Mouse (Mus musculus) neural tube, embryonic 14.5 days (tissue): ENCODE data around the gene Tigd2. TPM values are rescaled to one million over a fixed set of nuclear protein-coding genes. Genes with fewer than 3 reads are reported as not detected.
A peak's percentile ranks its signal among the peaks of the same experiment; 100 is the strongest.

Source experiments
- ATAC-seq: fragments of 200-750 bp; cut with Nextera tagmentation; 2 replicates; pipeline ENCODE4 v1.8.0; 2017; ENCODE audit warnings: low read depth, mild to moderate bottlenecking, moderate TSS enrichment, moderate library complexity
- H3K27ac ChIP-seq: fragments of 300-500 bp; sonication (generic); 2 replicates; pipeline ENCODE4 v1.5.1; 2014; ENCODE audit warnings: low read depth, mild to moderate bottlenecking, control low read depth, low read length, moderate library complexity, mixed read lengths
- H3K27me3 ChIP-seq: fragments of 300-500 bp; sonication (generic); 2 replicates; pipeline ENCODE4 v1.6.1; 2014; ENCODE audit warnings: low read length; ENCODE audit not compliant: control insufficient read depth, insufficient read depth
- H3K36me3 ChIP-seq: fragments of 300-500 bp; sonication (generic); 2 replicates; pipeline ENCODE4 v1.6.1; 2014; ENCODE audit warnings: low read length, mixed read lengths; ENCODE audit not compliant: control insufficient read depth, insufficient read depth
- H3K4me1 ChIP-seq: fragments of 300-500 bp; sonication (generic); 2 replicates; pipeline ENCODE4 v1.6.1; 2014; ENCODE audit warnings: low read length; ENCODE audit not compliant: control insufficient read depth, insufficient read depth
- H3K4me2 ChIP-seq: fragments of 300-500 bp; sonication (generic); 2 replicates; pipeline ENCODE4 v1.6.1; 2014; ENCODE audit warnings: mild to moderate bottlenecking, low read depth, low read length, control low read depth
- H3K4me3 ChIP-seq: fragments of 300-500 bp; sonication (generic); 2 replicates; pipeline ENCODE4 v1.5.1; 2014; ENCODE audit warnings: low read depth, low read length, control low read depth, mixed read lengths
- H3K9ac ChIP-seq: fragments of 300-500 bp; sonication (generic); replicated peaks from 2 replicates; pipeline ENCODE4 v1.6.1; 2014; ENCODE audit warnings: low read depth, mild to moderate bottlenecking, control low read depth, low read length, mixed read lengths
- H3K9me3 ChIP-seq: fragments of 300-500 bp; sonication (generic); 2 replicates; pipeline ENCODE4 v1.6.1; 2016; ENCODE audit warnings: low read length; ENCODE audit not compliant: control insufficient read depth
- WGBS: fragments of 180-500 bp; shearing (Covaris S2); extraction: QIAGEN DNeasy Blood & Tissue Kit; methylation state at CpG from one replicate; pipeline ENCODE4 v1.1.7; 2014; 5-methylcytosine and 5-hydroxymethylcytosine counted together
- polyA plus RNA-seq: library from polyadenylated mRNA; unstranded; fragments of >200 nt; fragmentation: Nextera tagmentation; extraction: Ambion mirVana; gene quantifications from 2 replicates; pipeline ENCODE4 v1.2.1, GENCODE M21; 2014

Tigd2 gene
- polyA plus RNA-seq: 12.5 and 13.5 TPM in 2 replicates

- H3K36me3 ChIP-seq: no peaks in the 10 kb centered on the region
- H3K27ac ChIP-seq: peak within 1 kb of the TSS; percentile 82
- peak within 1 kb of the TSS; percentile 84 for H3K9ac ChIP-seq
- H3K4me3 ChIP-seq: peak within 1 kb of the TSS; percentile 83
- H3K9me3 ChIP-seq: no peaks in the 10 kb centered on the region
- H3K27me3 ChIP-seq: no peaks in the 10 kb centered on the region
- peak; percentile 98 for ATAC-seq
- peak within 1 kb of the TSS; percentile 59 for H3K4me2 ChIP-seq
- under 1% methylated on average over 62 of the region's 62 CpGs for WGBS
- peaks cover 5% of the 10 kb centered on the region for H3K4me1 ChIP-seq
These were observed at the start of gene Tigd2 for GRCm38 (mm10) chr6:59208685-59209298. TSS of gene Tigd2 (plus strand) at chr6:59208870.

GRCm38 (mm10) chr6:59161801-59162478 is 46.7 kb upstream of the Tigd2 start:
- 88% methylated on average over 4 of the region's 4 CpGs for WGBS
- Histone ChIP-seq H3K4me3 (no peak overlapping the region), H3K4me2 (no peak overlapping the region), H3K36me3 (no peaks in the 10 kb centered on the region), H3K9ac (no peak overlapping the region), H3K4me1 (no peaks in the 10 kb centered on the region), H3K27me3 (no peaks in the 10 kb centered on the region), H3K9me3 (no peaks in the 10 kb centered on the region), H3K27ac (no peak overlapping the region)
- ATAC-seq: no peak

DNA sequence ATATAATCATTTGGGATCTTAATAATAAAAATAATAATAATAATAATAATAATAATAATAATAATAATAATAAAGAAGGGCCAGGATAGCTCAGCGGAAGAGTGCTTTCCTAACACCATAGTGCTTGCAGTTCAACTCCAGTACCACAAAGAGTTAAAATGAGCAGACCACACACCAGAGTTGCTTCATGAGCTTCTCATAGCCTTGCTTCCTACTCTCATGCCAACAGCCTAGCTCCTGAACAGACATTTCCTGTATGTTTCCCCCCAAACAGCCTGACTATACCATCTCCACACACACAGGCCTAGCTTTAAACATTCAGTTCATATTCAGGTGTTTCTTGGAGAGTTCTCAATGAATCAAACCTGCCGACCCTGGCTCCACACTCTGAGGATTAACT is 45.8 kb upstream of the Tigd2 start:
- ATAC-seq: no peak
- Histone ChIP-seq H3K9ac (no peak overlapping the region), H3K4me1 (no peaks in the 10 kb centered on the region), H3K4me3 (no peak overlapping the region), H3K36me3 (no peaks in the 10 kb centered on the region), H3K4me2 (no peak overlapping the region), H3K9me3 (no peaks in the 10 kb centered on the region), H3K27ac (no peak overlapping the region), H3K27me3 (no peaks in the 10 kb centered on the region)
- WGBS: 90% methylated on average over 2 of the region's 2 CpGs

DNA sequence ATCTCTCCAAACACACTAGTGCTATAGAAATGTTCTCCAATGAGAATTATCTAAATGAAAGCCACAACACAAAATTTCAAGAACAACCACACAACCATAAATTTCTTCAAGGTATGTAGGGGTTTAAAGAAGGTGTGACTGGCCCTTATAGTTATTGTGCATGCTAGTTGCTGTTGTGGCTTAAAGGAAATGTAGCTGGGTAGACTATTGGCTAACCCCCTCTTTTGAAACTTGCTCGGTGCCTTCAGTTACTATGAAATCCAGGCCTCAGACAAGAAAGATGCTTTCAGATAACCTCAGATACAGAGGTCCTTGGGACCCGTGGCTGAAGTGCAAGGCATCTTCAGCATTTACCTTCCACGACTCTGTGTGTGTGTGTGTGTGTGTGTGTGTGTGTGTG is 45.3 kb upstream of the Tigd2 start:
- no peaks in the 10 kb centered on the region for H3K4me1 ChIP-seq
- H3K27ac ChIP-seq: no peak overlapping the region
- no peaks in the 10 kb centered on the region for H3K9me3 ChIP-seq
- no peaks in the 10 kb centered on the region for H3K36me3 ChIP-seq
- H3K4me2 ChIP-seq: no peak overlapping the region
- no peak overlapping the region for H3K9ac ChIP-seq
- H3K4me3 ChIP-seq: no peak overlapping the region
- 85% methylated on average over 3 of the region's 3 CpGs for WGBS
- H3K27me3 ChIP-seq: no peaks in the 10 kb centered on the region
- no peak for ATAC-seq

DNA sequence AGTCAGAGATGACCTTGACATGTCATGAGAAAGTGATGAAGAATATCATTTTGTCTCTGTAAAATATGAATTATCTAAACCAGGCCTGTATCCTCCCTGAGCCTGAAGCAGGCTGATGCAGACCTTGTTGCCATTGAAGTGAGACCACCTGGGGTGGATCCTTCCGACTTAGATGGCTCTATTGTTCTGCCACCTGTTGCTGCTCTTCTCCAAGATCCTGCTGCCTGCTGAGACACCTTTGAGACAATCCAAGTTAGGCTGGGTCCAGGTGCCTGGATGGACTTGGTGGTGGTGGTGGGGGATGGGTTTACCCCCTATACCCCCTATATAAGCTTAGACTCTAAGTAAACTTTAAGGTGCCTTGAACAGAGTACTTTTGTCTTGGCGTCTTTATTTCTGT is 39.7 kb upstream of the Tigd2 start:
- no peak for ATAC-seq
- Histone ChIP-seq H3K4me1 (no peaks in the 10 kb centered on the region), H3K9me3 (no peaks in the 10 kb centered on the region), H3K4me3 (no peak overlapping the region), H3K9ac (no peak overlapping the region), H3K4me2 (no peak overlapping the region), H3K36me3 (no peaks in the 10 kb centered on the region), H3K27ac (no peak overlapping the region), H3K27me3 (no peaks in the 10 kb centered on the region)
- WGBS: 13% methylated on average over 2 of the region's 2 CpGs

GRCm38 (mm10) chr6:59171230-59171629 is 37.4 kb upstream of the Tigd2 start:
- 88% methylated on average over 3 of the region's 3 CpGs for WGBS
- H3K9ac ChIP-seq: no peak overlapping the region
- H3K4me1 ChIP-seq: no peaks in the 10 kb centered on the region
- no peak for ATAC-seq
- no peaks in the 10 kb centered on the region for H3K9me3 ChIP-seq
- no peak overlapping the region for H3K27ac ChIP-seq
- H3K4me3 ChIP-seq: no peak overlapping the region
- no peak overlapping the region for H3K4me2 ChIP-seq
- H3K36me3 ChIP-seq: no peaks in the 10 kb centered on the region
- H3K27me3 ChIP-seq: no peaks in the 10 kb centered on the region

- no peak overlapping the region for H3K27ac ChIP-seq
- H3K27me3 ChIP-seq: no peaks in the 10 kb centered on the region
- H3K9me3 ChIP-seq: no peaks in the 10 kb centered on the region
- ATAC-seq: no peak
- H3K4me1 ChIP-seq: no peaks in the 10 kb centered on the region
- H3K4me2 ChIP-seq: no peak overlapping the region
- H3K9ac ChIP-seq: no peak overlapping the region
- no peak overlapping the region for H3K4me3 ChIP-seq
- no peaks in the 10 kb centered on the region for H3K36me3 ChIP-seq
- 67% methylated on average over 1 of the region's 1 CpGs for WGBS
These were observed 34.7 kb upstream of the Tigd2 start for GRCm38 (mm10) chr6:59173940-59174339.

DNA sequence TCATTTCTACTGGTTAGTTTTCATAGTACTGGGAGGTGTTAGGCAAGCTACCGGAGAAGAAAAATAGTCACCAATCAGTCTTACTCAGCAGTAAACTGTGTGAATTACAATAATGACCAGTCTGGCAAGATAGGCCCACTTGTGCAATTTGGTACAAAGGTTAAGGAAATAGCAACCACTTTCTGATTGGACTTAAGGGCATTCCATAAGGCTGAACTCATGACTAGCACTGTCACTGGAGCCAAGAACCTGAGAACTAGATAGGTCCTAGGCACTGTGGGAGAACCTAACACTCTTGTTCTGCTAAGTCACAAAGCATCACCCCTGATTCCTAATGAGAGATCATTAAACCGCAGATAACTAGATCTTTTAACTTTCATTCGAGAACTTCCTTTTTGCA is 30.6 kb upstream of the Tigd2 start:
- ATAC-seq: no peak
- Histone ChIP-seq H3K9ac (no peak overlapping the region), H3K4me2 (no peak overlapping the region), H3K4me3 (no peak overlapping the region), H3K27me3 (no peaks in the 10 kb centered on the region), H3K9me3 (no peaks in the 10 kb centered on the region), H3K27ac (no peak overlapping the region), H3K36me3 (no peaks in the 10 kb centered on the region), H3K4me1 (no peaks in the 10 kb centered on the region)
- 91% methylated on average over 3 of the region's 3 CpGs for WGBS

GRCm38 (mm10) chr6:59180376-59180996 is 28.2 kb upstream of the Tigd2 start:
- 48% methylated on average over 7 of the region's 7 CpGs for WGBS
- no peak overlapping the region for H3K9ac ChIP-seq
- no peaks in the 10 kb centered on the region for H3K9me3 ChIP-seq
- H3K4me1 ChIP-seq: no peaks in the 10 kb centered on the region
- no peak overlapping the region for H3K4me3 ChIP-seq
- H3K4me2 ChIP-seq: no peak overlapping the region
- H3K27me3 ChIP-seq: no peaks in the 10 kb centered on the region
- no peaks in the 10 kb centered on the region for H3K36me3 ChIP-seq
- H3K27ac ChIP-seq: no peak overlapping the region
- ATAC-seq: peak; percentile 92
